Mouse (Mus musculus): Measurements from ENCODE around the gene Bco2.

Gene Bco2

DNA sequence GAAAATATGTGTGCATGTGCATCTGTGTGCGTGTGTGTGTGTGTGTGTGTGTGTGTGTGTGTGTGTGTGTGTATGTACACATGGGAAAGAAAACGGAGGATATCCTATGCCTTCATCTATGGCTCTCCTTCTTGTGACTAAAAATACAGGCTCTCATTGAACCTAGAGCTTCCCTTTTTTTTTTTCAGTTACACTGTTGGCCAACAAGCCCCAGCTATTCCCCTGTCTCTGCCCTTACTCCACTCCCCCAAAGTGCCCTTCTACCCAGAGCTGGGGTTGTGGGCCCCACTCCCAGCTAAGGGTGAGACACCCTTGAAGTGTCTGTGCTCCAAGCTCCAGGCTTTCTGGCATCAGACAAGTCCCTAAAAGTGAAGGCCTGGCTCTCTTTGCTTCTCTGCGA is 52.0 kb downstream of the Bco2 start:
- DNase-seq = no peak

DNA sequence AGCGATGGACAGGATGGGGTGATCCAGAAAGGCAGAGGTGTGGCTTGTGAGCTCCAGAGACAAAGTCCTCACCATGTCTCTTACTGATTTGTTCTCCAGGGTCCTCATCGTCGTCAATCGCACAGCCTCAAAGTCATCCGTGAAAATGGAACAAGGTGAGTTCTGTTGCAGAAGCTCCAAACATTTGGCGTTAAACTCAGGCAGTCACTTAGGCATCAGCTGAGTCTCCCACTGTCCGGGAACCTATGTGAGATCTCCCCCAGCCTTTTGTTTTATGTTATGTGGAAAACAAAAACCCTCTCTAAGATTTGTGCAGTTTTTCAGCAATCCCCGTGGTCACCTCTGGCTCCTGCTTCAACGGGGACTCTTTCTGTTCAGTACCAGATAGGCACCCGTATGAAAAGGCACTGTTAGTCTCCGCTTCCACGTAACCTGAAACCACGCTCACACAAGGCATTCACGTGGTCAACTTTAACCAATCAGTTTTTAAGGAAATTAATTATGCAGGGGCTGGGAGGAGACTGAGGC is 53.9 kb downstream of the Bco2 start:
- DNase-seq = no peak

- no peak for DNase-seq
Observed at GRCm38 (mm10) chr9:50500467-50500973, 54.5 kb downstream of the Bco2 start.

DNA sequence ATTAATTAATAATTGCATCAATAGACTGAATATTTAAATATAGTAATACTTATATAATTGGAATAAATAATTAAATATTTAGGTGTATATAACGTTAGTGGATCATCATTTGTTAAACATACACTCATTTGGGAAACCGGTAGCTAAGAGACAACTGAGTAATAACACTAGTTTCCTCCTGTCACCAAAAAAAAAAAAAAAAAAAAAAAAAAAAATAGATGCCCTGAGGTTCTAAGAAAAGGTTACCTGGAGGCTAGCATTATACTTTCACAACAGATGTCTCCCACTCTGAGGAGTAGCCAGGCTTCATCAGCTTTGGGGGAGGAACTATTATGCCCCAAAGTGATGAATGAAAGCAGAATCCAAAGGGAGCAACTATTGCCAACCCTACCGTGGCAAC is 55.2 kb downstream of the Bco2 start:
- DNase-seq = no peak

- DNase-seq = no peak
Observed at GRCm38 (mm10) chr9:50498815-50499214, 56.2 kb downstream of the Bco2 start.

DNA sequence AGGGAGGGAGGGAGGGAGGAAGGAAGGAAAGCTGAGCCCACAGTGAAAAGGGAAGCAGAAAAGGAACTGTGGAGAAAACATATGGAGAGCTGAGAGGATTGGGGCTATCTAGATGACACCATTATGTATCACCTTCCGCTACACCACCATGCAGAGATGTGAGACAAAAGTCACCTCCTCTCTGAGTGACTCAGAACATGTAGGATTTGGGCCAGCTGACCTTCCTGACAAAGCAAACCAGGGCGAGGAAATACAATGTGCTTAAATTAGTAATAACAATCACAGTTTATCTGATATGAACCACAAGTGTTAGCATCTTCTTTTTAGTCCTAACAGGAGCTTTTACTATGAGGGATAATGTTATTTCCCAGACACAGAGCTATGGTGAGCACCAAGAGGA is 57.4 kb downstream of the Bco2 start:
- no peak for DNase-seq

- no peak for DNase-seq
Observed at GRCm38 (mm10) chr9:50497076-50497475, 57.9 kb downstream of the Bco2 start.

DNA sequence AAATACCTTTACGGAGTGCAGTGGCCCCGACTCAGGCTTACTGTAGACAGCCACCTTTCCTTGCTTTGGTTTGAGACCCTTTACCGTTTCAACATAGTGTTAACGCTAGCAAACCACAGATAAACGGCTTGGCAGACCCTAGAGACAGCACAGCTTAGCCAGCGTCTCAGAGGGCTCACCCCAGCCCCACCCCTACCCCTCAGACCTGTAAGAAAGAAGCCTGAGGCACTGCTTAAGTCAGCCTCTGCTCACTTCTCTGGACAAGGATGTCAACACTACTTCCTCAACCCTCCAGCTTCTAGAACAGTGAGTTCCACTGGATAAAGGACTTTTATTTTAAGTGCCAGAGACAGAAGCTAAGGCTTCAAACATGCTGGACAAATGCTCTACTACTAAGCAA is 58.4 kb downstream of the Bco2 start:
- DNase-seq = no peak

DNA sequence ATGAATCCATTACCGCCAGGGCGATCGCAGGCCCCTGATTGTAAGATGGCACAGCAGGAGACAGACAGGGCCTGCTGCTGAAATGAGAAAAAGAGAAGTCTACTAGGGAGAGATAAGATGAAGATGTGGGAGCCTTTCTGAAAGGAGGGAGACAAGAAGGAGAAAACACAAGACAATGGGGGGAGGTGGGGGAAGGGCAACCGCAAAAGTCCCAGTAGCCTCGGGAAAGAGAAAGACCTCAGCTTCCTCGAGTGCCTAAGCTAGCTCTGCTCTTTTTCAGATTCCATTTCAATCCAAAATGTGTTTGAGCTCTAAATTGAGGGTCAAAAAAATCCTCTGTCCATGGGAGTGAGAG is 58.9 kb downstream of the Bco2 start:
- DNase-seq = no peak

GRCm38 (mm10) chr9:50495405-50496150 is 59.4 kb downstream of the Bco2 start:
- DNase-seq = no peak

GRCm38 (mm10) chr9:50494311-50494710 is 60.7 kb downstream of the Bco2 start, which contains the start of gene Plet1:
Gene Plet1, plus strand, starts transcription at chr9:50494525.
- no peak for DNase-seq

- no peak for DNase-seq
Observed at GRCm38 (mm10) chr9:50493777-50494176, 61.2 kb downstream of the Bco2 start.

DNA sequence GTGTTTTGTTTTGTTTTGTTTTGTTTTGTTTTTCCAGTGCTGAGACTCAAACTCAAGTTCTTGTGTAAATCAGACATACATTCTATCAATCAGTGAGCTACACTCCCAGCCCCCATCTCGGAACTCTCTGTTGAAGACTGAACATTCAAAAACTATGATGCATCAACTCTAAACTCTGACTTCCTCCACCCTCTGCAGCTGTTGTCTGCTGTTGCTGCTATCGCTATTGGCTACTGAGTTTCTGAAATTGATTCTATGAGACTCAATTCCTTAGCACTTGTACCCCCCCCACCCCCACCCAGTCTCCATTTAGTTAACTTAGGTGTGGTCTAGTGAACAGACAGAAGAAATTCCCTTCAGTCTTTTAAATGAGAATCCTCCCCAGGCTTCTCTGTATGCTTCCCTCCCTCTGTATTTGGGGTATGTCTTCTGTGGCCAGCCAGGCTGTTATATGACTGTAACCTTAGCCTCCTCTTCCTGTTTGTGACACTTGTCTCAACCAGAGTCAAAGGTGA is 63.4 kb downstream of the Bco2 start:
- no peak for DNase-seq

GRCm38 (mm10) chr9:50490836-50491235 is 64.1 kb downstream of the Bco2 start:
- DNase-seq = no peak

DNA sequence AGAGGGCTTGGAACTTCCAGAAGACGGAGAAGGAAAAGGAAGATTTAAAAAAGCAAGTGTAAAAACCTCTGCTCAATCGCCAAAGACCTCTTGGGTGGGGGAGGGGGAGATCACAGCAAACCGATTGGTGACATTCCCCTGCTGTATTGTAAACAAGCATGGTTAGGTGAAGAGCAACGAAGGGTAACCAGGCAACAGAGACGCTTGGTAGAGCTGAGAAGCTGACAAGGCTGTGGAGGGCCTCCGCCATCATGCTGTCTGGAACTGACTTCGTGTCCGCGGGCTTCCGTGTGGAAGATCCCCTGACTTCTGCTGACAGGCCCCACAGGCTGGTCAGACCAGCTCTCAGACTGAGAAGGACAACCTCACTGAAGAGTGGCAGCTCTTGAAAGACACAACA is 69.5 kb downstream of the Bco2 start:
- no peak for DNase-seq
